Mouse (Mus musculus): Measurements from ENCODE around the gene Gatm.
A peak's percentile ranks its signal among the peaks of the same experiment; 100 is the strongest.

Gene Gatm

DNA sequence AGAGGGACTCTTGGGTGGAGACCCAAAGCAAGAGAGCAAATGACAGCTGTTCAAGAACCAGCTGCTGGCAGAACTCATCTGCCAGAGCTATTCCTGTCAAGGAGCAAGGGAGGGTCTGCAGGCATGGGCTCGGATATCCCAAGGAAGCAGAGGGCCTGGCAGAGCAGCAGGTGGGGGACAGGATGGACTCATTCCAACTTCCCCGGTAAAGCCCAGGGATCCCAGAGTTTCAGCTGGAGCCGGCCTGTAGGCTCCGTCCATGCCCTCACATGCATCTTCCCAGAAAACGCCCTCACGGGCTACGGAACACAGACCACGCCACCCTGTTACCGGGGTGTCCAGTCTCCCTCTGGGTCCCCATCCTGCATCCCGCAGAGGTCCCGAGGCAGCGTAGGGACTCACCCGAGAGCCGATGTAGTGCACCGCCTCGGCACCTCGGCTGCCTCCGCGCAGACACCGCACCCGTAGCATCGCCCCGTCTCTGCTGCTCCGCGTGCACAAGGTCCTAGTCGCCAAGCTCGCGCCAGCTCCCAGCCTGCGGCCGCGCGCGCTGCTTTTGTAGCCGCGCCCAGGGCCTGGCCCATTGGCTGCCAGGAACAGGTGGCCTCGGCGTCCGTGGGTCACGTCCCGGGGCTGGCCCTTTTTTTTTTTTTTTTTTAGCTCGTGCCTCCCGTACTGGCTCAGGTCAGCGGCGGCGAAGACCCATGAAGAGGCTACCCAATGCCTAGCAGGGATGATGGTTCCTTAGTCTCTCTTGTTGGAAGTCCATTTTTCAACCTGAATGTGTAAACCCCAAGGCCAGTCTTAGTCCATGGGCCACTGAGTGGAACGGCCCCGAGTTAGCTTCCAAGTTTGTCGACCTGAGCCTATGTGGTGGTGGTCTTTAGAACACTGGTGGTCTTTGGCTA is at the start of gene Gatm:
Gene Gatm (minus strand): TSS at position 558 of the 908 bp plus-strand sequence.
- DNase-seq (ENCODE audit: low read depth): peak; percentile 45

DNA sequence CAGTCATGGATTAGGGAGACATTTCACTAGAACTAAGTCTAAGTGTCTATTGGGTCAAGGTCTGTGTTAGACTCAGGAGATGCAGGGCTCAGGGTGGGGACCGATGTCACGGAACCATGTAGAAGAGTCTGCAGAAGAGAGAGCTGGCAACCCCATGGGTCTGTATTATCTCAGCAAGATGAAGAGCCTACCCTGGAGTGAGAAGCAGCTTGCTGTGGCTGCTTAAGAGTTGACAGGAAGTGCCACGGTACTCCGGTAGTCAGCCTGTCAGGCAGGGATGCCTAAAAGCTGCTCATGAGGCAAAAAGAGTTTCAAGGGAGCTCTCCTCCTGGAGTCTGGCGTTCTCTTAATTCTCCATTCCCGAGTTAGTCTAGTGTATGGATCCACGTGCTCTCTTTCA is 48.7 kb upstream of the Gatm start:
- peak; percentile 11 for DNase-seq (ENCODE audit: low read depth)

DNA sequence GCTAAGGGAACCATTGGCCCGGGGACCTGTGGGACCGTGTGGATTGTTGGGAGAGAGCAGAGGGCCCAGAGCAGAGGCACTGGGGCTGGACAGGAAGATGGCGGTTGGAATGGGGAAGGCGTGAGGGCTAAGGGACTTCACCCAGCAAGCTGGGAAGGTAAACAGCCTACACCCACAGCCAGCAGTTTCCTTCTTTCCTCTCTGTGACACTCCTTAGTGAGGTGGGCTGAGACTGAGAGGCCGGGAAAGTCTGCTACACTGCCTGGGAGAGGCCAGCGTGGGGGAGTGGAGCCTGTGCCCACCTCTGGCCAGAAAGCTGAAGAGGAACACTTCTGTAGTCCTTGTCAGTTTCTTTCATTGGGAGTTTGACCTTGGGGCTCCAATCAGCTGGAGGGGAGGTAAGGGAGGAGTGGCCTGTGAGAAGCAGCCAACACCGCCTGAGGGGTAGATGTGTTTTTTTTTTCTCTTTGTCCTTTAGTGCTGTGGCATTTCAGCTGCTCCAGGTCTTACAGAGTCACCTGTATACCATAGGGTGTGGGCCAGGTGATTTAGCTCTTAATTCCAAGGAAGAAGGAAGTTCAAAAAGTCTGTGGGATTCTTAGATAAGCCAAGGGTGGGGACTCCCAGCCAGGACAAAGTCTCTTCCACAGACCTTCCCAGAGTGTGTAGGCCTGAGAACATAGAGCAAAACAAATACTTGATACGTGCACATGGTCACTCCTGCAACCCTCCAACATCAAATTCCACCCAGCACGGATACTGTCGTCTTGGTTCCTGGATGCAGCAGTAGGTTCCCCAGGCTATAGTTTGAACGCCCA is 46.8 kb upstream of the Gatm start:
- DNase-seq (ENCODE audit: low read depth): no peak

DNA sequence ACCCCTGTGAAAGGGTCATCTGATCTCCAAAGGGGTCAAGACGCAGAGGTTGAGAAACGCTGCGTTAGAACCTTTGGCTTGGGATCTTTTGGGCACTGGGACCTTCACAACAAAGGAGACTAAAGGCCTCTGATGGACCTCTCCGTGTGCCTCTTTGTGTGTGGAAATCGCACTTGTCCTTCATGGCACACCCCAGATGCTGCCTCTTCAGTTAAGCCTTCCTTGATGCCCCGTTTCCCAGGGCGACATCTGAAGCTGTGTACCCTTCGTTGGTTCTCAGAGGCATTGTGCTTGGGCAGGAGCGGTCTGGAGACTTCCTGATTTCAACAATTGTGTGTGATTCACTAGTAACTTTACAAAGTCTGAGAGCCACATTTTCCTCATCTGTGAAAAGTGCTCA is 45.7 kb upstream of the Gatm start:
- no peak for DNase-seq (ENCODE audit: low read depth)

DNA sequence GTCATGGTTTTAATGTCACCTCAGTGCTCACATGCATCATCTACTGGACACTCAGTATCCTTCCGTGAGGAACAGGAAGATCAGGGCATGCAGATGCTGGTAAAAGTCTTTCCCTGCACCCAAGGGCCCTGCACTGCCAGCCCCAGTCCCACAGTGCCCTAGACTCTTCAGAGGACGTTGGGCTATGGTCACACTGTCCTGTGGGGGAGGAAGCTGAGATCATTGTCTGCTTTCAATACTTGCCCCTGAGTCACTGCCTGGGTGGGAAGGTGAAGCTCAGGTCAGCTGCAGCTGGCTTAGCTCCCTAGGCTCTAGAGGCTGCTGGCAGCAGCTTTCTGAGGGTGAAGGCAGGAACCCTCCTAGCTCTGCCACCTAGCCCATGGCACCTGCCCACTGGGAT is 44.9 kb upstream of the Gatm start:
- no peak for DNase-seq (ENCODE audit: low read depth)

DNA sequence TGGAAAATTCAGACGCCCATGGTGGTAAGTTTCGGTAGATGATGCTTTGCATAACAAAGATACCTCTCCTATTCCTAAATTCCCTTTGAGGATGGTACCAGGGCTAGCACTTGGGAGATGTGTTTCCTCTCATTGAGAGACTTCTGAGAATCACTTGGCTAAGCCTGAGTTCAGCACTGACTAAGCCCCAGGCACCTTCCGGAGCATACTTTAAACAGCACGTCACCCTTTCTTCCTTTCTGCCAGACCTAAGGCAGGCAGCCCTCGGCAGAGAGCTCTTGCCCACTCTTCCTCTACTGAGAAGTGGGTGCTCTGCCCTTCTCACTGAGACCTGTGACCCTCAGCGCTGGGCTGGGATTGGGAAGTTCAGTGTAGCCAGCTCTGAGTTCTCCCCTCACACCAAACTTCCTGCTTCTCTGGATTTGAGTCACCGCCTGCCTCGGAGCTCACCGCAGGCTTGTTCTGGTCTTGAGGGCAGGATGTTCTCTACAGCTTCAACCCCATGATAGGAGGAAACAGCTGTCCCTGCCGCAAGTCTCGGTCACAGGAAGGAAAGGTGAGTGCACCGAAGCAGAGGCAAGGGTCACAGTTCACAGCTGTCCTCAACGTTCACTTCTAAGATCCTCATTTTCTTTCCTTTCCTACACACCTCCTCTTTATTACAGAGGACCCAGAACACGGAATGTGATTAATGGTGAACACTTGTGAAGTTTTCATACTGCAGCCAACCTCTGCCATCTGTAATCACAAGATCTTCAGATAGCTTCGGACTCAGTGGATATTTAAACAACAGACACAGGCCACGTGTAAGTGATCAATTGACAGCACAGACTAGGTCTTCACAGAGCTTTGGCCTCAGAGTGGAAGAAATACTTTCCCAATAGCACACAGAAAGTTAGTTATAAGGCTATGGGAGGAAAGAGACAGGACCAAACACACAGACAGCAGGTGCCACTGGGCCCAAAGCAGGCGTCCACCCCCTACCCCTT is 41.3 kb upstream of the Gatm start:
- DNase-seq (ENCODE audit: low read depth): peak; percentile 90

DNA sequence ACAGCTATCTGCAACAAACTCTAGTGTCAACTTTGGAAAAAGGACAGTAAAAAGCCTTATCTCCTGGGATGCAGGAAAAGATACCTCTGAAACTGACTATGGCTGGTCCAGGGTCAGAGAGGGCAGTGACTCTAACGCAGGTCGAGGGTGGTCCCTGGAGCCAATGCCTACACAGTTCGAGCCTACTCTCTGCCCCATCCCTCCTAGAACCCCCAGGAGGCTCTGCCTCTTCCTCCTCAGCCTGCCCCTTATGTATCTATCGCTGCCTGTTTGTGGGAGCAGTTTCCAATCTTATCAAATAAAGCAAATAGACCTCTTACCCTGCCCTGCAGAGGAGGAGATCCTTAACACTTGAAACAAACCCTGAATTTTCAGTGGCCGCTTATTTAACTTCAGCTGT is 27.6 kb upstream of the Gatm start:
- DNase-seq (ENCODE audit: low read depth): no peak

DNA sequence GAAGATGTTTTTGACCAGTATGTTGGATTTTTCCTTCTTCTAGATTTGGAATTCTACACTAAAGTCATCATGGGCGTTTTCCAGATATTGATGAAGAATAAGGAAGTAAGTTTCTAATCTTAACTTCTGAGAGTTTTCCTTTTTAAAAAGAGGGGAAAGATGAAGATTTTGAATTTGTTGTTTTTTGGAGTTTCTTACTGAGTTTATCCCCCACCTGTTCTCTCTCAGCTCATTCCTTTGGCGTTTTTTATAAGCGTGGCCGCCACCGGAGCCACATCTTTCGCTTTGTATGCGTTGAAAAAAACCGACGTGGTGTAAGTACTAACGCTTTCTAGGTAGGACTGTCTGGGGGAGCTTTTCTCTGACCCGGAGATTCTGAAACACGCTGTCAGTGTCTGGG is 26.9 kb upstream of the Gatm start:
- DNase-seq (ENCODE audit: low read depth): no peak

DNA sequence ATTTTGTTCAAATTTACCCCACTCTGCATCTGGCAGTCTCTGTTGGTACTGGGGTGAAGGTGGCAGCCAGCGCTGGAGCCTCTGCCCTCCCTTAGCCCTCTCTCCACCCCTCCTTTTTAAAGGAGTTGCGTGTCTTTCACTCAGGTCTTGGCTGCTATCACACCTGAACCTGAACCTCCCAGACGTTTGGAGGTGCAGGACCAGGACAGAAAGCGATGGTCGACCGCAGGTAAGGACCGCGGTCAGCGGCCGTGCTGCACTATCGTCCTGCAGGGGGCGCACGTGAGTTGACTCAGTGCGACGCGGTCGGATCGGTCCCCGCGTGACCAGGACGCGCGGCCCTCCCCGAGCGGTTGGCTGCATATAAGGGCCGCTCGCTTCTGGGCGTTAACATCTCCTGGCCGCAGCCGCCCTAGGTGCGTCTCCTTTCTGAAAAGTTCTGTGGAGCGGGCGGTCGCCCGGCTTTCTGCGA is 26.5 kb upstream of the Gatm start:
- DNase-seq (ENCODE audit: low read depth): peak; percentile 84

DNA sequence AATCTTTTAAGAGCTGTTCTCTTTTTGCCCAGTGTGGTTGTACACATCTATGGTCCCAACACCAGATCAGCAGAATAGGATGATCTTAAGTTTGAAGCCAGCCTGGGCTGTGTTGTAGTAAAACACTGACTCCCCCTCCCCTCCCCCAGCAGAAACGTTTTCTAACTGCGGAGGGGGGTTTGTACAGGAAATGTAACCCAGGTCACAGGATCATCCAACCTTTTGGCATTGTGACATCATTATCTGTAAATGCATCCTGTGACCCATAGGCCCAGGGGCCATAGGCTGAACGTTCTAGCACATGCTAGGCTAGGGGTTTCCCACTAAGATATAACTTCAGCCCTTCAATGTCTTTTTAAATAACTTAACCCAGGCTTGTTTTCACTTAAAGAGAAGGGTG is 25.6 kb upstream of the Gatm start, which contains the start of gene AA467197:
Gene AA467197 (plus strand): TSS at position 301 of the 400 bp plus-strand sequence.
- DNase-seq (ENCODE audit: low read depth): no peak

DNA sequence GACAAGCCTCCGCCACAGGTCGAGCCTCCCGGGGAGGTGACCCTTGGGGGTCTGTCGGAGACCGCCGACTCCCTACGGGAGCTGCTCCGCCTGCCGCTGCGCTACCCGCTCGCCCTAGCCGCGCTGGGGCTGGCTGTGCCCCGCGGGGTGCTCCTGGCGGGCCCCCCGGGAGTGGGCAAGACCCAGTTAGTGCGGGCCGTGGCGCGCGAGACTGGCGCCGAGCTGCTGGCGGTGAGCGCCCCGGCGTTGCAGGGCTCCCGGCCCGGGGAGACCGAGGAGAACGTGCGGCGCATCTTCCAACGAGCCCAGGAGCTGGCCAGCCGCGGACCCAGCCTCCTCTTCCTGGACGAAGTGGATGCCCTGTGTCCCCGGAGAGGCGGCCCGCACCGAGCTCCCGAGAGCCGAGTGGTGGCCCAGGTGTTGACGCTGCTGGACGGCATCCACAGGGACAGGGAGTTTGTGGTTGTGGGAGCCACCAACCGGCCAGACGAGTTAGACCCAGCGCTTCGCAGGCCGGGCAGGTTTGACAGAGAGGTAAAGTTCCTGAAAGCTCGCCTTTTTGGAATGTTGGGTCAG is 20.2 kb upstream of the Gatm start:
- peak; percentile 37 for DNase-seq (ENCODE audit: low read depth)

DNA sequence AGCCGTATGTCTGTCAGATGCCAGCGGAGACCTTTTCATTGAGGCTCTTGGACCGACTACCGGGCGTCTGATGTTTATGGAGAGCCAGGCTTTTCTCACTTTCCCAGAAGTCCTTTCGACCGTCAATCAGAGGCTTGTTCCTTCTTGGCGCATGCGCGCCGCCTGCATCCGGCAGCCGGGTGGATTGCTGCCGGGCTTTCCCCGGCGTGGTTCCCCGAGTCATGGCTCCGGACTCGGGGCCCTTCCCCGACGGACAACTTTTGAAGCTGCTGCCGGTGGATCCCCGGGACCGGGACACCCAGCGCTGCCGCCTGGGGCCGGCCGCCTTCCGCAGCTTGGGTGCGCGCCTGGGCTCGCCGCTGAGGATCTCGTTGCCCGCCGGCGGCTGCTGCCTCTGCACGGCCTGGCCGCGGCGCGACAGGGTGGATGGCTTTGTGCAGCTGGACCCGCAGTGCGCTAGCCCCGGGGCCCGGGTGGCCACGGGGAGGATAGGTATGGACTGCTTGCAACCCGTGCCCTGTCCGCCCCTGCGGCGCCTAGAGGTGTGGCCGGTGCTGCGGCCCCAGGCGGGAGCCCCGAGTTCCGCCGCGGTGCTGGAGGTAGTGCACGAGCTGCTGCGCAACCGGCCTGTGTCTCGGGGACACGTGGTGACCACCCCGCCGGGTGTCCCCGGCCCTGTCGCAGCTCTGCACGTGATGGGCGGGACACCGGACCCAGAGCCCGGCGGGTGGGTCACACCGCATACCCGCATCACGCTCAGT is 19.5 kb upstream of the Gatm start:
- DNase-seq (ENCODE audit: low read depth): peak; percentile 96

DNA sequence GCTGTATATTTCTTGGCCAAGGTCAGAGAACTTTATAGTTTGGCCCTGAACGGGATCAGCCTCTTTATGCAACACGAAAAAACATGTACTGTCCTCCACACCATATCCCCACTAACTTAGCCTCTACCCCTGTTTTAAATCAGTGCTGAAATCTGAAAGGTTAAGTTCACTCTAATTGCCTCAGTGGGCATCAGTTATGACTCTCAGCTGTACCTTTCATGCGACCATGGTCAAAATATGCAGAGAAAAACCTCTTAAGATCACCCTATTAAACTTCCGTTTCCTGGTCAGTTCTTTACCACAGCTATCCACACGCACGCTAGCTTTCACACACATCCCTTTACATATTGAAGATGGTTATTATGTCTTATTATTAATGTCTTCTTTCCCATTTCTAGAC is 18.8 kb upstream of the Gatm start:
- DNase-seq (ENCODE audit: low read depth): no peak

DNA sequence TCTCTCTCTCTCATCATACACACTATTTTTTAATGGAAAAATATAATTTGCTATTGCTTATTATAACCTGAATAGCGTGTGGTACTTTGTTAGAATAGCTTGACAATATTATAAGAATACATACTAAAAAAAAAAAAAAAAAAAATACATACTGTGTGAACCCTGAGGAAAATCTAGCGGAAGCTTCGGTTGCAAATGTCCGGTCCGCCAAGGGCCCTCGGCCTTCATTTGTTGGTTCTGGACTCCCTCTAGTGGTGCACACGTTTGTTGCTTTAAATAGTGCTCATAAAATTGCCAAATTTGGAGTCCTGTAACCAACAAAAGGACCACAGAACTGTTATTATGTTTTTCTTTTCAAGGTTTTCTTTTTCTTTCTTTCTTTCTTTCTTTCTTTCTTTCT is 17.9 kb upstream of the Gatm start:
- DNase-seq (ENCODE audit: low read depth): peak; percentile 91

DNA sequence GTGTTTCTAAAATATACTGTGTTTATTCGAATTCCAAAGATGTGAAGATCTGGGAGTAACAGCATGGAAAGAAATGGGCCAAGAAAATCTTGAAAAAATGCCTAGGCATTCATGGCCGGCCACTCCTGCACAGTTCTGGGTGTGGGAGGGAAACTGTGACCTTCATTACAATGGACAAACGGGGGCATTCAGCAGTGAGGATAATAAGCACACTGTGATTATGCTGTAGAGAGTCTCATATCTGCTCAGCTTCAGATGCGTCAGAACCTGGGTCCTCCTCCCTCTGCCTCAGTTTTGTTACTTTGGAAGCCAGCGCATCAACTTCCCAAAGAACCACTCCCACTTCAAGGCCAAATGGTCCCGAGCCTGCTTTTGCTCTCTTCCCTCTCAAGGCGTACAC is 14.8 kb upstream of the Gatm start:
- no peak for DNase-seq (ENCODE audit: low read depth)

DNA sequence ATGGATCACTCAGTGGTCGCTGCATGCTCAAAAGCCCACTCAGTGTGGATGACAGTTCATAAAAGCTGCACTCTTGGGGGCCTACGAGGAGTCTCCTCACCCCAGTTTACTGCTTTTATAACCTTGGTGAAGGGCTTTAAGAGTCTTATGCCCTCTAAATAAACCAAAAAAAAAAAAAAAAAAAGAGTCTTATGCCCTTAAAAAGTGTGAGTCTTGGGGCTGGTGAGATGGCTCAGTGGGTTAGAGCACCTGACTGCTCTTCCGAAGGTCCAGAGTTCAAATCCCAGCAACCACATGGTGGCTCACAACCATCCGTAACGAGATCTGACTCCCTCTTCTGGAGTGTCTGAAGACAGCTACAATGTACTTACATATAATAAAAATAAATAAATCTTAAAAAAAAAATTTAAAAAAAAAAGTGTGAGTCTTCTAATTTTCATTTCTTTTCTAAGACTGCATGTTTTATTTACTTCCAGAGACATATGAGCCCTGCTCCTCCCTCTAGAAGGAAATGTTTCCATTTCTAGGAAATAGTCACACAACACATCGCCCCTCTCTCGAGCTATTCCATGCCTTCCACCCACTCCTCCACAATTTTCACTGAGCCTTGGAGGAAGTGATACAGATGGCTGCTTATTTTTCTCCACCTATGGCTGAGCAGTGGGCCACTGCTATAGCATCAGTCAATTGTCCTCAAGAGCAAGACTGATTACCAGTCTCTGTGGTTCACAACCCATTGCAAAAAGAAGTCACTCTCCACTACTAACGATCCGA is 10.4 kb upstream of the Gatm start:
- no peak for DNase-seq (ENCODE audit: low read depth)

DNA sequence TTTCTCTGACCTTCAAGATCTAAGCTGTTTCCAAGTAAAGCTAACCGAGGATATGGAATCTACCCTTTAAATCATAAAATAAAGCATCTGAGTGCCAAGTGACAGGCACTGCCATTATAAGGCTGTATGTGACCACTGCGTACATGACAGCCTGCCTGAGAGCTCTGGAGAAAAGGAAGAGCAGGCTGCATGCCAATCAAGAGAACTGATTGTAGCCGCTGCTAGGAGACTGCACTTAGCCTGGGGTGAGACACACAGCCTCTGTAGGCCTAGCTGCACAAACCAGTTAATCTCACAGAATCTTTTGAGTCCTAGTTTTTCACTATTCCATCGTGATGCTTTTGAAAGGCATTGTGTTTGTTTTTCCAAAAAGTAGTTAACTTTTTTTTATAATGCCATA is 7.6 kb upstream of the Gatm start:
- DNase-seq (ENCODE audit: low read depth): no peak

DNA sequence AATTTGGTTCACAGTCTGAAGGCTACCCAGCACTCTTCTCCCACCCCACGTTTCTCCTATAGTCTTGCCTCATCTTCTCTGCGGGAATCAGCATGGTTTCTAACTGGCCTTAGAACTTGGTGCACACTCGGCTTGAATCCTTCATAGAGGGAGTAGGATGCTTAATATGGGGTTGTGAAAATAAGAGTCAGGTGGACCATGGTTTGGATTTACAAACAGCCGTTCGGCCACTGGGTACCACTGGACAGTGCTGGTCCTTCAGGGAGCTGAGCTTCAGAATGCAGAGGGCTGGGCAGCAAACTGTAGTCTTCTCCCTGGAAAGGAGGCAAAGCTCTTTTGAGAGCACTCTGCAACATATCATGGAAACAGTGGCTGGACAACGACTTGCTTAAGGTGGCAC is 6.7 kb upstream of the Gatm start:
- DNase-seq (ENCODE audit: low read depth): no peak

DNA sequence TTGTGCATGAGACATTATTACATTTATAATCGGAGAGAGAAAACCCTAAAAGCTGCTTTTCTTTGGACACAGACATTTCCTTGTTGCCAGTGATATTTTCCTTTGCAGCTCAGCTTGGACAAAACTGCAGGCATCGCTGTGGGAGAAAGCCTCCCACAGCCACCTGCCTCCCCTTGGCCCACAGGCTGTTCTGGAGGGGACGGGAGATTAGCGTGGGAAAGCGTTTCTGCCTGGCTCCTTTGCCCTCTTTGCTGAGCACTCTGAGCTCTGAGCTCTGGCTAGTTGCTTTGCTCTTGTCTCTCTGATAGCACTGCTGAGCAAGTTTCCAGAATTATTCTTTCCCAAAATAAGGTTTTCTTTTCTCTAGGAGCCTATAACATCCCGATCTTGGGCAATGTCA is 5.1 kb upstream of the Gatm start:
- no peak for DNase-seq (ENCODE audit: low read depth)

DNA sequence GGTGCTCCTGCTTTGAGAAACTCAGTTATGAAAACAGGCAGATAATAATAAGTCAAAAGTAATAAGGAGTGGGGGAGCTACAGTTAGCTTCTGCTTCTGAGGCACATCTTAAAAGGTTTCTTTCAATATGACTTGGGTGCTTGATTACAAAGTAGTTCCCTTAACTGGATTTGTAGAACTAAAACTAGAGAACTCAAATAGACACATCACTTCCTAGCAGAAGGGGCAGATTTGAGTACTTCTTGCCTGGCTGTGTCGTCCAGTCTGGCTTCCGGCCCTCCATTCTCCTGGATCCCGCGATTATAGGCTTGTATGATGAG is 511 bp upstream of the Gatm start:
- no peak for DNase-seq (ENCODE audit: low read depth)

All from induced T-regulatory cell, adult 2 months (primary cell).